Mouse (Mus musculus): ENCODE results near the gene Itpr1.

DNA sequence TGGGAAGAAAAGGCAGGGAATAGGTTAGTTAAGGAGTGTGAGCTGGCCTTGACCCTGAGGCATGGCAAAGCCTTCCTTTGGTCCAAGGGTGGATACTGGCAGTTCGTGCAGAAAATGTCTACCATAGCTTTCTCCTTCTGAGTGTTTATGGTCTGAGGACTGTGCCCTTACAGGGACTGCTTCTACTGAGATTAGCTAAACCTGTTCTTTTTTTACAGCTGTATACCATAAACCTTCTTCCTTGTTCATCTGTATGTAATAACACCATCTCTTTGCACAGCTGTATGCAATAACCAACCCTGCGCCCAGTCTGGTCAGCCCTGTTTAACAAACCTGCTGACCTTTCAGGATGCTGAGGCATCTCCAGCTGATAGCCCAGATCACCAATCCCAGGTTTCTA, 8.6 kb upstream of the Itpr1 start:
- no peak for TF ChIP-seq CTCF (IDR thresholded peaks at IDR 0.05; ENCODE audit: insufficient read depth, low read length)
- TF ChIP-seq POLR2A (IDR thresholded peaks at IDR 0.05; ENCODE audit: borderline replicate concordance, extremely low read depth, low read depth, low read length) = no peak

All from lung, adult 2 months (tissue).